10 mouse cellular contexts compared by ENCODE assay signal in the genomic region with DNA sequence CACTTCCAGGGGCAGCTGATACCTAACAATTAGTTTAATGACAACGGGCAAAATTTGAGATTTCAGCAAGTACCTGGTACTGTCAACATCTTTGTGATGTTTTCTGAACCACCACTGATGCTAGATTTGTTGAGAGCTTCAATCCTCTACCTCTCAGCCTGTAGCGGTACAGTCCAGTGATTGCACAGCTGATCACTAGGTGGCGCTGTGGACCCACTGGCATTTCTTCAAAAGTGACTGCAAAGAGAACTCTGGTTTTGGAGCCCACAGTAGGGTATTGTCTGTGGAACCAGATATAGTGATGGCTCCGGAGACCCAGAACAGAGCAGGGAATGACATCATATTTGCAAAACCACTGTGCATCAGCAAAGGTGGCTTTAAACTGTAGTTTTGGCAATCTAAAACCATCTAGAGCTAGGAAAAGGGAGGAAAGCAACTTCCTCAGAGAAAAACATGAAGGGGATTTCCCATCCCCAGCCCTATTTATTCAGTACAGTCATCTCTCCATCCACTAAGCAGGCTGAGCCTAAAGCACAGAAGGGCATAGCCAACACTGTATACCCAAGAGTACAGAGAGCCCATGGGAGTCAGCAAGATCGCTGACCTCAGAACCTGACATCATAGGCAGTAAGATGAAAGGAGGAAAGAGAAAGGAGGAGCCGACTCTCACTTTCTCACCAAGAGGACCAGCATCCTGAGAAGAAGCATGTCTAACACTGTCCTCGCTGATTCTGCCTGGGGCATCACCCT.
A peak's percentile ranks its signal among the peaks of the same experiment; 100 is the strongest.
DNase-seq lines count a peak whose midpoint lies in the region; ATAC-seq lines count a peak whose summit lies in the region.
"Had no signal": no experiment of that assay in that cellular context is flagged by ENCODE, and none has a peak within 500 bp of the region (broad histone marks: within the 10 kb centered on the region; RNA-seq: fewer than 3 reads in every experiment).

No protein-coding gene starts in this region.

- peak; percentile 77 for DNase-seq in heart, embryonic 10.5 days (ENCODE audit: low spot score)
- DNase-seq in heart, postnatal 25 days (ENCODE audit: low spot score): no peak
- DNase-seq in embryo, embryonic 11.5 days (ENCODE audit: low read depth, low spot score): peak; percentile 13
- DNase-seq in left cerebral cortex, postnatal 4 days: peak; percentile 38
- peak; percentile 59 to 65 for DNase-seq in natural killer cell, adult 2 months (ENCODE audit: low spot score in 2 of 2)
- peak; percentile 68 to 74 for DNase-seq in thymus, adult 18-20 months

- intact Hi-C loops in heart, postnatal 25 days (cut with DNase I): no loop called here
- intact Hi-C loops in left cerebral cortex, postnatal 4 days (cut with DNase I): no loop called here

- 35% methylated on average over 7 of the region's 7 CpGs for WGBS in heart, embryonic 10.5 days
- 45% methylated on average over 7 of the region's 7 CpGs for WGBS in hindbrain, embryonic 15.5 days

- no peak overlapping the region for H3K27ac ChIP-seq in heart, embryonic 10.5 days
- no peak overlapping the region for H3K27ac ChIP-seq in hindbrain, embryonic 15.5 days (replicated peaks)
- H3K27ac ChIP-seq: embryonic facial prominence, embryonic 12.5 days; macrophage had no signal

- H3K36me3 ChIP-seq in heart, embryonic 10.5 days: no peaks in the 10 kb centered on the region
- H3K36me3 ChIP-seq in hindbrain, embryonic 15.5 days: no peaks in the 10 kb centered on the region
- H3K36me3 ChIP-seq: embryonic facial prominence, embryonic 12.5 days had no signal

- peak; percentile 80 for ATAC-seq in activated CD4-positive, CD25-positive, alpha-beta regulatory T cell, adult 4 months
- peak; percentile 54; the same call in 1 of the 2 replicates for ATAC-seq in hindbrain, embryonic 15.5 days (ENCODE audit: low FRiP score, low read depth)

- H3K9ac ChIP-seq in hindbrain, embryonic 15.5 days: no peak overlapping the region
- H3K9ac ChIP-seq: embryonic facial prominence, embryonic 12.5 days had no signal

- no peaks in the 10 kb centered on the region for H3K9me3 ChIP-seq in heart, embryonic 10.5 days
- H3K9me3 ChIP-seq in hindbrain, embryonic 15.5 days: no peaks in the 10 kb centered on the region
- H3K9me3 ChIP-seq: embryonic facial prominence, embryonic 12.5 days had no signal

- H3K27me3 ChIP-seq in heart, embryonic 10.5 days (ENCODE audit: insufficient read depth, poor library complexity, severe bottlenecking): no peaks in the 10 kb centered on the region
- H3K27me3 ChIP-seq in hindbrain, embryonic 15.5 days: no peaks in the 10 kb centered on the region
- H3K27me3 ChIP-seq: embryonic facial prominence, embryonic 12.5 days had no signal

- H3K4me2 ChIP-seq in hindbrain, embryonic 15.5 days: no peak overlapping the region
- H3K4me2 ChIP-seq: embryonic facial prominence, embryonic 12.5 days had no signal

- H3K4me3 ChIP-seq in heart, embryonic 10.5 days: no peak overlapping the region
- no peak overlapping the region for H3K4me3 ChIP-seq in hindbrain, embryonic 15.5 days
- H3K4me3 ChIP-seq: embryonic facial prominence, embryonic 12.5 days had no signal

- H3K4me1 ChIP-seq in heart, embryonic 10.5 days: no peaks in the 10 kb centered on the region
- no peaks in the 10 kb centered on the region for H3K4me1 ChIP-seq in hindbrain, embryonic 15.5 days (replicated peaks)
- H3K4me1 ChIP-seq: embryonic facial prominence, embryonic 12.5 days had no signal
